Mouse (Mus musculus) heart, embryonic 14.5 days (tissue): Measurements from ENCODE around the gene Dyrk1a. TPM values are rescaled to one million over a fixed set of nuclear protein-coding genes. Genes with fewer than 3 reads are reported as not detected.
A peak's percentile ranks its signal among the peaks of the same experiment; 100 is the strongest.

ENCODE experiments used
- ATAC-seq: fragments of 200-750 bp; cut with Nextera tagmentation; 2 replicates; pipeline ENCODE4 v1.8.0; 2017; ENCODE audit warnings: low read depth, moderate TSS enrichment; ENCODE audit not compliant: insufficient number of reproducible peaks, insufficient read depth, low FRiP score
- H3K27ac ChIP-seq, 2 experiments: fragments of 200-500 bp in 1 of 2; fragments of 300-500 bp in 1 of 2; sonication (generic) in 1 of 2; replicated peaks in 1 of 2; 2 replicates each; pipeline ENCODE4 v1.5.1; 2012 to 2014; ENCODE audit warnings: low read depth in 2 of 2, low read length in 2 of 2, control low read depth in 1 of 2, mild to moderate bottlenecking in 1 of 2, mixed read lengths in 1 of 2; ENCODE audit not compliant: control insufficient read depth in 1 of 2, insufficient read depth in 1 of 2
- H3K27me3 ChIP-seq: fragments of 300-500 bp; sonication (generic); 2 replicates; pipeline ENCODE4 v1.6.1; 2014; ENCODE audit warnings: mild to moderate bottlenecking, low read length, control low read depth; ENCODE audit not compliant: control insufficient read depth, insufficient read depth
- H3K36me3 ChIP-seq: fragments of 300-500 bp; sonication (generic); 2 replicates; pipeline ENCODE4 v1.6.1; 2014; ENCODE audit warnings: mild to moderate bottlenecking, control low read depth, low read length, mixed read lengths; ENCODE audit not compliant: control insufficient read depth, insufficient read depth
- H3K4me1 ChIP-seq, 2 experiments: fragments of 200-500 bp in 1 of 2; fragments of 300-500 bp in 1 of 2; sonication (generic) in 1 of 2; 2 replicates each; pipeline ENCODE4 v1.6.1; 2012 to 2014; ENCODE audit warnings: low read length in 2 of 2, control low read depth in 1 of 2, mixed read lengths in 1 of 2; ENCODE audit not compliant: control insufficient read depth in 2 of 2, insufficient read depth in 2 of 2
- H3K4me2 ChIP-seq: fragments of 300-500 bp; sonication (generic); 2 replicates; pipeline ENCODE4 v1.6.1; 2014; ENCODE audit warnings: mild to moderate bottlenecking, low read length
- H3K4me3 ChIP-seq, 2 experiments: fragments of 200-500 bp in 1 of 2; fragments of 300-500 bp in 1 of 2; sonication (generic) in 1 of 2; 2 replicates each; pipeline ENCODE4 v1.5.1; 2012 to 2014; ENCODE audit warnings: low read length in 2 of 2, mild to moderate bottlenecking in 2 of 2, control low read depth in 1 of 2, low read depth in 1 of 2, moderate library complexity in 1 of 2; ENCODE audit not compliant: control insufficient read depth in 1 of 2, insufficient read depth in 1 of 2
- H3K9ac ChIP-seq: fragments of 300-500 bp; sonication (generic); 2 replicates; pipeline ENCODE4 v1.6.1; 2014; ENCODE audit warnings: mild to moderate bottlenecking, low read length
- H3K9me3 ChIP-seq: fragments of 300-500 bp; sonication (generic); 2 replicates; pipeline ENCODE4 v1.6.1; 2016; ENCODE audit warnings: low read length, control low read depth; ENCODE audit not compliant: control insufficient read depth
- WGBS: fragments of 180-500 bp; shearing (Covaris S2); extraction: QIAGEN DNeasy Blood & Tissue Kit; methylation state at CpG from one replicate; pipeline ENCODE4 v1.1.7; 2014; 5-methylcytosine and 5-hydroxymethylcytosine counted together
- polyA plus RNA-seq: library from polyadenylated mRNA; unstranded; fragments of >200 nt; fragmentation: Nextera tagmentation; extraction: Ambion mirVana; gene quantifications from 2 replicates; pipeline ENCODE4 v1.2.1, GENCODE M21; 2014

The Dyrk1a gene
- polyA plus RNA-seq, 1 experiment from 2014 or later, result 12.2 TPM

DNA sequence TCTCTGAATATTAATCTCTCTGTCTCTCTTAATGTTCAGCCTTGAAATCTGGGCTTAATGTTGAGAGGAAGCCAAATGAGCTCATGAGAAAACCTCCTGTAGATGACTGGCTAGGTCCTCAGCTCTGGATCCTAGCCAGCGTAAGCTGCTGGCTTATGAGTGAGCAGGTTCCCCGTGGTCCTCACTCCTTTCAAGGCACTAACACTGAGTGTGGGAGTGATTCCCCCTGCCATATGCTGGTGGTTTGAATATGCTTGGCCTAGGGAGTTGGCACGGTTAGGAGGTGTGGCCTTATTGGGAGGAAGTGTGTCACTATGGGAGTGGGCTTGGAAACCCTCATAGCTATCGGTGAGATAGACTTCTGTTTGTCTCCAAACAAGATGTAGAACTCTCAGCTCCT is 55.1 kb downstream of the Dyrk1a start:
- no peak overlapping the region for H3K4me3 ChIP-seq
- peak; percentile 26; the same call in 1 of the 2 replicates for ATAC-seq
- 46% methylated on average over 4 of the region's 4 CpGs for WGBS
- H3K9ac ChIP-seq, result no peak overlapping the region
- peaks cover 11 to 46% of the 10 kb centered on the region in 2 experiments for H3K4me1 ChIP-seq
- H3K27ac ChIP-seq, result peak overlapping the region; percentile 24 to 50; a peak in 3 of 4 replicates
- H3K36me3 ChIP-seq, result peaks cover 7% of the 10 kb centered on the region
- H3K4me2 ChIP-seq, result no peak overlapping the region
- H3K27me3 ChIP-seq, result no peaks in the 10 kb centered on the region
- H3K9me3 ChIP-seq, result no peaks in the 10 kb centered on the region

DNA sequence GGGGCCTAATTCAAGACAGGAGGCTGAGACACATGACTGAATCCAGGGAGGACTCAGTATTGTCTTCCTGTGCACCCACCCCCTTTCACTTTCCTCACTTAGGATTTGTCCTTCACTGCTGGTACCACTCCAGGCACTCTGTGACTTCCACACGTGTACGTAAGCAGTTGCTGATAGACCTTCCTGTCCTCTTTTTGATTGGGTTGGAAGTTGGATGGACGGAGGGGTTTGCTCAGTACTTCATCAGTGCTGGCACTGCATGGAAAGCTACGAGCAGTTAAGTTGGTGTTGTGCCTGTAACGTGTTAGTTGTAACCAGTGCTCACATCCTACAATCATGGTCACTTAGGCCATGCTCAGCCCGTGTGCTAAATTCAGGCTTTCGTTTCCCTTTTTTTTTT is 55.8 kb downstream of the Dyrk1a start:
- Histone ChIP-seq H3K9me3 (no peaks in the 10 kb centered on the region), H3K4me1 (peaks cover 11 to 46% of the 10 kb centered on the region in 2 experiments), H3K9ac (no peak overlapping the region), H3K27ac (peak overlapping the region in 1 of 2 experiments; percentile 24; a peak in 1 of 4 replicates), H3K4me3 (no peak overlapping the region), H3K4me2 (no peak overlapping the region), H3K36me3 (no peaks in the 10 kb centered on the region; the same call in 1 of the 2 replicates), H3K27me3 (no peaks in the 10 kb centered on the region)
- no peak for ATAC-seq
- 79% methylated on average over 7 of the region's 7 CpGs for WGBS

DNA sequence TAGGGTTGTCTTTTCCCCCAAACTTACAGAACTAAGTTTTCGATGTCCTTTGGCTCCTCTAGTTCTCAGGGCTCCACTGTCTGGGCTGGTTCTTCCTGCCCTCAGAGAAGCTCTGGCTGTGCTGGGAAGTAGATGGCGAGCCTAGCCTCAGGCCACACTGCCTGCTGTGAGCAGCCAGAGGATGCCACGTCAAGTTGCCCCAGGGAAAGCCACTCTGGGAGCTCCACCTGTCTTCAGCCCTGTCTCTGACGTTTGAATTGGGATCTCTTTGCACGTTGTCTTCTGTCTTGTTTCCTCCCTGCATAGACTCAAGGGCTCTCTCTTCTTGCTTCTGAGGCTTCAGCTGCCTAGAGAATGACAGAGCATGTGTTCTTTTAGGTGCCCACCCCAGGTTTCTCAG is 57.9 kb downstream of the Dyrk1a start:
- 54% methylated on average over 5 of the region's 5 CpGs for WGBS
- no peak for ATAC-seq
- H3K36me3 ChIP-seq, result no peaks in the 10 kb centered on the region
- H3K9me3 ChIP-seq, result no peaks in the 10 kb centered on the region
- peaks cover 11 to 50% of the 10 kb centered on the region in 2 experiments for H3K4me1 ChIP-seq
- no peaks in the 10 kb centered on the region for H3K27me3 ChIP-seq
- H3K4me3 ChIP-seq, result no peak overlapping the region
- H3K9ac ChIP-seq, result no peak overlapping the region
- no peak overlapping the region for H3K27ac ChIP-seq
- H3K4me2 ChIP-seq, result no peak overlapping the region

DNA sequence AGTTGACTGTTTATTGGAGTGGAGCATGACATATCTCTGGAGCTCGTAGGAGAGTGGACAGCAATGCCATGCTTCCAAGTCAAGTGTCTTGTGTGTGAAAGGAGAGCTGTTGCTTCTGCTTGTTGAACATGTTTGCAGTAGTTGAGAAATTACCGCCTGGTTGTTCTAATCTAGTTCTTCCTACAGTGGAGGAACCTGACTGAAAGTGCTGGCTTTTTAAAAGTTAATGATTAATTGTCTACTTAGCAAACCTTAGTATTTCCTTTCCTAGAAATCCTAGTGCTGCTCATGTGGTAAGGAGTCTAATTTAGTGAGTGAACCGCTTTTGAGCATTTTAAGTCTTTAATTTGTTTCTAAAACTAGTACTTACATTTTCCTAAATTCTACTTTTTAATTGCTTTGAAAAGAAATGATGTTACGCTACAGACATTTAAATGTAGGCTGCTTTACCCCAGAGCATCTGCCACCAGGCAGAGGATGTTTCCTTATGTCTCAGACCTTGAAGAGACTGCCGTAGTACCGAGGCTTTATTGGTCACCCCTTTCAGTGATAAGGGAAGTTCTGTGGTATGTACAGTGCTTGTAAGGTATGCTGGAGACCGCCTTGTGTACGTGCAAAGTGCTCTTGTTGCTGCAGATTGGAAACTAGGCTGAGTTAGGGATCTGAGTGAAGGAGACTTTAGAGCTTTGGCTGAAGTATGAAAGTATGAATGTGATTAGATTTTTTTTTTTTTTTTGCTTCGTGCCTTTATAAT is 59.3 kb downstream of the Dyrk1a start:
- peak overlapping the region; percentile 21; the same call in 1 of the 2 replicates for H3K9ac ChIP-seq
- no peak overlapping the region for H3K4me2 ChIP-seq
- H3K27ac ChIP-seq, result peak overlapping the region; percentile 4 to 21; a peak in 1 of 4 replicates
- WGBS, result 46% methylated on average over 9 of the region's 9 CpGs
- H3K4me3 ChIP-seq, result no peak overlapping the region
- no peak for ATAC-seq
- H3K4me1 ChIP-seq, result peaks cover 14 to 50% of the 10 kb centered on the region in 2 experiments
- H3K27me3 ChIP-seq, result no peaks in the 10 kb centered on the region
- no peaks in the 10 kb centered on the region for H3K36me3 ChIP-seq
- H3K9me3 ChIP-seq, result no peaks in the 10 kb centered on the region

DNA sequence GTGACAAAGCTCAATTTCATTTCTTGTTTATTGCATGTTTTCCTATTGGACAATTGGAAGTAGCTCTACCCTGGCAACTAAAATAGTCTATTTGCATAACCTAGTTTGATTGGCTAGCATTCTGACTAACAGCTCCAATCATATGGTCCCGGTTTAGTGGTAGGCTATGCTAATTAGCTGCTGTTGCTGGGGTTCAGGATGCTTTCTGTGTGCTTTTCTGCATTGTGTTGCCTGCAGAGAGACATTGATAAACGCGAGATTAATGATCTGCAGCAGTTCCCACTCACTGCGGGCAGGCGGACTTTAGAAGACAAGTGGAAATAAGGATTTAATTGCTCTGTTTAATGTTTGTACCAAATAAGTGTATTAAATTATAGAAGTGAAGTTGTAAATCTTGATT is 62.2 kb downstream of the Dyrk1a start:
- 0 out of 2 replicates have a peak overlapping the region, but pooled peaks have one; percentile 6 for H3K4me2 ChIP-seq
- WGBS, result 26% methylated on average over 5 of the region's 5 CpGs

DNA sequence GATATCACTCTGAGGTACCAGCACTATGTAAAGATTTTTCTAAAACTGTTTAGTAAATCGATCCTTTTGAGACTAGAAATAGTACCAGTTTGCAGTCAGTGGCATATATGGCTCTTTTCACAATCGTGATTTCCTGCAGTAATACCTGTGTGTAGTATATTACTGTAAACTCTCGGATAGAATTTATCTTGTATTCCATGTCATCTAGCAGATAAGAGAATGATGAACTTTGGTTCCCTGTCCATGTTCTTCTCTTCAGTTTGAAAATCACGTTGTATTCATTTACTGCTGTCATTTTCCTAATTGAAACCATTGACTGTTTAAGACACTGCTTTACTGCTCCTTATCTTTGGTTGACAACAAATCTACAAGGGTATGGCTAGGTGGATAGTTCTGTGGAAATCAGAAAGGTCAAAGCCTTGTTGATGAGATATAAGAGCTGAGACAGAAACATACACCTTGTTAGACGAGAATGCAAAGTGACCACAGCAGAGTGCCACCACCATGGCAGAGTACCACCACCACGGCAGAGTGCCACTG is 62.7 kb downstream of the Dyrk1a start:
- no peaks in the 10 kb centered on the region for H3K9me3 ChIP-seq
- ATAC-seq, result no peak
- H3K4me1 ChIP-seq, result peaks cover 5 to 39% of the 10 kb centered on the region in 2 experiments
- H3K4me3 ChIP-seq, result no peak overlapping the region
- 0 out of 2 replicates have a peak overlapping the region, but pooled peaks have one; percentile 6 for H3K4me2 ChIP-seq
- no peaks in the 10 kb centered on the region for H3K36me3 ChIP-seq
- no peak overlapping the region for H3K27ac ChIP-seq
- WGBS, result 71% methylated on average over 6 of the region's 6 CpGs
- H3K9ac ChIP-seq, result no peak overlapping the region
- no peaks in the 10 kb centered on the region for H3K27me3 ChIP-seq

More for the DNA sequence above, 62.2 kb downstream of the Dyrk1a start:
- H3K36me3 ChIP-seq, result no peaks in the 10 kb centered on the region
- H3K27ac ChIP-seq, result no peak overlapping the region
- peak; percentile 81; the same call in 1 of the 2 replicates for ATAC-seq
- no peaks in the 10 kb centered on the region for H3K27me3 ChIP-seq
- H3K4me3 ChIP-seq, result no peak overlapping the region
- H3K9me3 ChIP-seq, result no peaks in the 10 kb centered on the region
- no peak overlapping the region for H3K9ac ChIP-seq
- H3K4me1 ChIP-seq, result peaks cover 5 to 36% of the 10 kb centered on the region in 2 experiments

DNA sequence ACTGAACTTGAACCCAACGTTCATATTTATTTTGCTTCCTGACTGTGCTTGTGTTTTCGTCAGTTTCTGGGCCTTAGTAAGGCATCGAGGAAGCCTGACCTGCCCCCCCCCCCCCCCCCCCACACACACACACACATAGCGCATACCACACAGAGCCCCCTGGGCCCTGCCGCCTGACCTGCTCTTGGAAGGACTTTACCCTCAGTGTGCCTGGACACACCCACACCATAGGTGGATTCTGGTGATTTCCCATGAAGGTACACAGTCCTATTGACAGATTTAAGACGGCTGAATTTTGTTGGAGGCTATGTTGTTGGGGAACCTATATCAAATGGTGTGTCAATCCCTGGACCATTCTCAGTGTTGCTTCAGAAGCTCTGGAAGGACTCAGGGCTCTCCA is 63.2 kb downstream of the Dyrk1a start:
- Histone ChIP-seq H3K9ac (no peak overlapping the region), H3K4me2 (no peak overlapping the region), H3K36me3 (no peaks in the 10 kb centered on the region), H3K4me1 (peaks cover 6 to 38% of the 10 kb centered on the region in 2 experiments), H3K27me3 (no peaks in the 10 kb centered on the region), H3K27ac (no peak overlapping the region), H3K4me3 (no peak overlapping the region), H3K9me3 (no peaks in the 10 kb centered on the region)
- WGBS, result 69% methylated on average over 6 of the region's 6 CpGs
- ATAC-seq, result no peak
